Mouse (Mus musculus) retina, postnatal 1 day (tissue): Measurements from ENCODE around the gene Crybb3.
"Not testable (repeated sequence)": the region's sequence is repeated elsewhere in the genome, so short reads cannot be mapped to it uniquely, and the experiment has no call there.

ENCODE experiments used
- DNase-seq: peaks from one replicate; pipeline ENCODE4 v3.0.0-alpha.2; 2012

Gene Crybb3

DNA sequence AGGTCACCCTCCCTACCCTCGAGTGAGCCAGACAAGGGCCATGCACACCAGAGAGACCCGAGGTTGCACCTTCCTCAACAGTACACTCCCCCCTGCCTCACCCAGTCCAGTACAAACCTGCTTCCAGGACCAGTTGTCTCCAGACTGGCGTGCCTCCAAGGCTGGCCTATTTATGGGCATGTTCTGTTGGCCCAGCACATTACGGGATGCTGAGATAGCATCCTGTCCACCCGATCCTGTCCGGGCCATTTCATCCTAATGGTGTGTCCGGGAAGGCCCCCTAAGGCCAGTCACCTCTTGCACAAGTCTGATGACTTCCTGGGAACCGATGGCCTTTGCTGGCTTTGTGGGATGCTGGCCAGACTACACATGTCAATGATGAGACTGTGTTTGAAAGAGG lies at the start of gene Crybb3:
TSS of gene Crybb3 (minus strand) at position 146 of the 400 bp plus-strand sequence.
- DNase-seq, result no peak

DNA sequence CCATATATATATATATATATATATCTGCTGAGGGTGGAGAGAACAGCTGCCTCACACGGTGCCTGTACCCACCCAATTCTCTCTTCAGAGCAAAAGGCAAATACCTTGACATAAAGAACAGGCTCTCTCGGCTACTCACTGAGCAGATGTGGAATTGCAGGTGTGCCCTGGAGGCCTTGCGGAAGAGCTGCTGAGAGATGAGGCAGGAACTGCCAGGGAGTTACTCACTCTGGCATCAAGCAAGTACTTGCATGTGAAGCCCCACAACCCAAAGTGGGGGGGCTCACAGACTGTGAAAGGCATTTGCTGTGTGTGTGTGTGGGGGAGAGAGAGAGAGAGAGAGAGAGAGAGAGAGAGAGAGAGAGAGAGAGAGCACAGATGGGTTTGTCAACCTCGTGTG lies 47.0 kb upstream of the Crybb3 start:
- no peak for DNase-seq

DNA sequence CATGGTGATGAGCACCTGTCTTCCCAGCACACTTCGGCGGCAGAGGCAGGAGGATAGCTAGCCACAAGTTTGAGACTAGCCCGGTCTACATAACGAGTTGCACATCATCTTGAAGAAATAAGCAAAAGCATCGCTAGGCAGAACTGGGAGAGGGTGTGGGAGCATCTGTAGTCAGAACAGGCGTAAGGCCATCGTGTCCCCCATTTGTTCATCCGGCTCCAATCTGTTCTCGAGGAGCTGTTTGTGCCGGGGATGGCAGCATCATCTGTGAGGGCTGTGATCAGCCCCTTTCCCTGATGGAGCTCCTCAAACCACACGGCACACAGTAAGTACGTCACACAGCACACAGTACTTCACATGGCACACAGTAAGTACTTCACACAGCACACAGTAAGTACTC lies 45.1 kb upstream of the Crybb3 start:
- no peak for DNase-seq

DNA sequence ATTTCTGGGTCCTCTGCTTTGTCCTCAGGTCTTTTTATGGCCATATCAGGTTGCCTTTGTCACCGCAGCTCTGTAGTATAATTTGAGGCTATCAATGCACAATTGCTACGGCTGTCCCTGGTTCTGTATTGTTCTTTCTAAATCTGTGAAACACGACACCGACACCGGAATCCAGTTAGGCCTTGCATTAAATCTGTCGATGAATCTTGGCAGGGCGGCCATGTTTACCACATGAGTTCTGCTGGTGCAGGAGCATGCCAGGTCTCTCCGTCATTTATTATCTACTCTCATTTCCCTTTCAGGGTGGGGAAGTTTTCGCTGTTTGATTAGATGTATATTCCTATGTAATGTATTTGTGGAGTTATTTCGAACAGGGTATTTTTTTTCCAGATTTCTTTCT lies 42.3 kb upstream of the Crybb3 start:
- DNase-seq, result no peak

DNA sequence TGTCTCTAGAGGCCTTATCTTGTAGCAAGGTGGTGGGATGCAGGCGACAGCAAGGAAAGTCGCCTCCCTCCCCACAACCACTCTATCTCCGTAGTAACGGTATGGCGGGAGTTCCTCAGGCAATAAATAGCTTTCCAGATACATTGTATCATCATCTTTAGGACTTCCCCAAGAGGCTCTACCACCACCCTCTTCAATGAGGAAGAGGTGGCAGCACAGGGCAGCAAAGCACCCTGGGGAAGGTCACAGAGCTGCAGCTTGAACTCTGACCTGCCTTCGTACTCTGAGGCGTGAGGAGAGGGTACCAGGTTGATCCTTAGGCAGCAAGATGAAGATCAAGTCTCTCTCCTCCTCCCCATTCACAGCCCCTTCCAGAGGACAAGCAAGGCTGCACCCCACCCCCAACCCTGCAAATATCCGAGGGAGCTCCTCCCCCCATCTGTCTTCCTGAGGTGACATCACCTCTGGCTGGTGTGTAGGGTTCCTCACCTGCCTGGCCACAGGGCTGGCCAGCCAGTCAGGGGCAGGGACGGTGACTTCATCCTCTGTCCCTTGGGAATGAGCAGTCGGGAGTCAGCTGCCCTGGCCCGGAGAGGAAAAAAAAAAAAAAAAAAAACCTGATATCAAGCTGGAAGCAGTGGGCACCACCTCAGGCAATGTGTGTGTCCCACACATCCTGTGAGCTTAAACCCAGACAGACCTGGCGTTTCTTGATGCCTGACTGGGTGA lies 41.1 kb upstream of the Crybb3 start:
- DNase-seq, result peak; percentile 42

DNA sequence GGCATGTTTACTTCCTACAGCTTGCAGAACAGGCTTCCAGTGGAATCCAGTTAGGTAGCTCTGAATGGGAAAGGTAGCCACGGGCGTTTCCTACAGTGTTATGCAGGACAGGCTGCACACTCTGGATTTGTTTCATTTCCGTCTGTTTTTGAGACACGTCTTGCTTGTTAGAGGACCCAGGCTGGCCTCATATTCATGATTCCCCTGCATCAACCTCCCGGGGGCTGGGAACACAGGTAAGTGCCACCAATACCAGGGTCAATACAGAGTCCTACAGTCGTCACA lies 40.1 kb upstream of the Crybb3 start:
- no peak for DNase-seq

DNA sequence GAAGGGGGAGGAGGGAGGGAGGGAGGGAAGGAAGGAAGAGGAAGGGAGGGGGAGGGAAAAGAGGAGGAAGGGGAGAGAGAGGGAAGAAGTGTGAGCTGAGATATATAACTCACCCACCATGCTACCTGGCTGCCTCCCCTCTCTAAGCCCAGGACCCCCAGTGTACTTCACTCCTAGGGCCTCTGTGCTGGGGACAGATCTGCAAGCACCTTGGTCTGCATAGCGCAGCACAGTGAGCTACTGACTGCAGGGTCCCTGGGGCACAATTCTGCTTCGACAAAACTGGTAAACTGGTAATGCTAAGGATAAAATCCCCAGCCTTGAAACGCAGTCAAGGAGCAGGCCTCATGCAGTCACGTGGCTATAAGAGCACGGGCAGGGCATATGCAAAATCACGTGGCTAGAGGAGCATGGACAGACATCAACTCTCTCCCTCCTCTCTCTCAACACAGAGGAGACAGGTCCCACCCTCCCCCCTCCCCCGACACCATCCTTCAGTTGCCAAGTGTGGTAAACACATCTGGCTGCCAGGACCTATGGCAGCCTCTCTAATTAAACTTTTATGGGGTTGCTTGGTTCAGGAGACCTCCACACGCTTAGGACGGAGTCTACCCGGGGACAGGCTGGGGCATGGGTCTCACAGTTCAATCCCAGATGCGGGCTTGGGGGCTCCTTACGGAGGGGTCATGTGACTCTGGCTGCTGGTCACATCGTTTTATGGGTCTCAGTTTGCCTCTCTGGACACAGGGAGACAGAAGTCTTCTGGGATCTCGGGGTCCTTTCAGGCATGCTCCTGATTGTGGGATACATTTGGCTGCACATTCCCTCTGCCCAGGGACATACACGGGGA lies 39.6 kb upstream of the Crybb3 start:
- no peak for DNase-seq

DNA sequence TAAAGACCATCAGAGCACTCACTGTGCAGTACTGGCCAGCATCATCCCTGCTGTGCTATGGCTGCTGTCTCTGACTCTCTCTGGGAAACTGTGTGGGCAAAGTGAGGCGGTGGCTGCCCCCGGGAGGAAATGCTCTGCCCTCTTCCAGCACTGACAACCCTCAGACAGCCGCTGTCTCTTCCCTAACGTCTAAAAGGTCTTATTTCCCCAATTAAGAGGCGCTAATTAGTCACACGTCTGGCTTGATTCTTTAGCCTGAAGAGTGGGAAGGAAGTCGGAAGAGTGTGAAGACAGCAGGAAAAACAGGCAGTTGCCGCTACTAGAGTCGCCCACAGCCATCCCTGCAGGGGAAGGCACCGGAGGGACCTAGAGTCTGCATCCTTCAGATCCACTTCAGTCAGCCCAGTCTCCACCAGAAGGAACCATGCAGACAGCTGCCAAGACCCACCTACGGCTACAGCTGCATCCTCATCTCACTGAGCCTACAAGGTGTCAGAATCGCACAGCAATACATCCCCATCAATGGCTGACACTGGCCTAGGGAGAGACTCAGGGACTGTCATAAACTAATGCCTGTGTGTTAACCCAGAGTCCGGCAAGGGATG lies 38.6 kb upstream of the Crybb3 start:
- DNase-seq, result no peak

DNA sequence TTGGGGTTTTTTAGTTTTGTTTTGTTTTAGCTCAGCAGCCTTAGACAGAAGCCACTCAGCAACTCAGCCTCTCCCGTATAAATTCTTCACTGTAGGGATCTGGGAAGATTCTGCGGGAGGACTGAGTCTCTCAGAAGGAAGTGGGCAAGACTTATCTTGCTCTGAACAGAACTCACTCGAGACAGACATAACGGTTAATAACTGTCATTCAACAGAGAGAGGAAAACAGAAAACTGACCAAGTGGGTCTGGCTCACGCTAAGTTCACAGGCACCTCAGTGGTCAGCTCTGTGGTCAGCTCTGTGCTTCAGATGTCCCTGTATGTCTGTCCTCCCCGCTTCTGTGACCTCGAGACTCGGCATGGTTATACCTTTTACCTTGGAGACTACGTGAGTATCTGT lies 37.9 kb upstream of the Crybb3 start:
- no peak for DNase-seq

DNA sequence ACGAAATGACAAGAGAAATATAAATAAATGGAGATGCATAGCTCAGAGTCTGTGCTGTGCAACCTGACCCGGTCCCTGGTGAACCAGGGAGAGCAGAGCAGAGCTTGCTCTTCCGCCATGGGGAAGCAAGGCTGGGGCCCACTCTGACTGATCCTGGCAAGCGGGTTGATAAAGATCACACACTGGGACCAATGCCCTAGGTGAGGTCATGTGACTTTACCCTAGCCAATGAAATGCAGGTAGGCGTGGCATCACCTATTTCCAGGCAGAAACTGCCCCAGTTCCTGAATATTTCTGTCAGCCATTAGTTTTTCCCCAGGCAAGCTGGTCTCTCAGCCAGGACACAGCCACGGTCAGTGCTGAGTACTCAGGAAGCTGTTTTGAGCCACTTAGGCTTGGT lies 37.3 kb upstream of the Crybb3 start:
- no peak for DNase-seq

DNA sequence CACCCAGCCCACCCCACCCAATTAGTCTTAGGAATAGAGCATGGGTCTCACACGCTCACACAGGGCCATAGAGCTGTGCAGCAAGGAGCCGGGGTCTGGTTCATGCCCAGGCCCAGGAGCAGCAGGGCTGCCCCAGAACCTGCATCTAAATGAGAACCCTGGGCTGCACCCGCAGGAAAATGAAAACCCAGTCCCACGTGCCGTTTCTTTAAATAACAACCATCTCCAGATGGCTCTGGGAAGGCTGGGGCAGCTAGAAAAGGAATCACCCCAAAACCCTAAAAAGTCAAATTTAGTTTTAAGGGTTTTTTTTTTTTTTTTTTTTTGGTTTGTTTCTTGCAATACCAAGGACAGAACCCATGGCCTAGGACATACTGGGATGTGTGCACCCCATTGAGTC lies 36.0 kb upstream of the Crybb3 start:
- no peak for DNase-seq

DNA sequence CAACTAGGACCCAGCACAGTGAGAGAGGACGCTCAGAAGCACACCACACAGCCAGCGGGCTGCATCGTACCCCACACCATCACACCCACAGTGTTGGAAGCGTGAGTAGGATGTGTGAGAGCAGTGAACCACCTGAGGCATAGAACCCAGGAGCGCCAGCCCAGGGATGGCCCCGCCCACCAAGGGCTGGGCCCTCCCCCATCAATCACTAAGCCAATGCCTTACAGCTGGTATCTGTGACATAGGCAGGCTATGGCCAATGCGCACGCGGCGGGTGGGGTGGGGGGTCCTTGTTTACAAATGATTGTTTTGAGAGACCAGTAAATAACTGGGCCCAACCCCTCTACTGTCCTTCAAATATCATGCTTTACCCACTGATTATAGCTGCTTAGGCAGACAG lies 34.5 kb upstream of the Crybb3 start:
- no peak for DNase-seq

DNA sequence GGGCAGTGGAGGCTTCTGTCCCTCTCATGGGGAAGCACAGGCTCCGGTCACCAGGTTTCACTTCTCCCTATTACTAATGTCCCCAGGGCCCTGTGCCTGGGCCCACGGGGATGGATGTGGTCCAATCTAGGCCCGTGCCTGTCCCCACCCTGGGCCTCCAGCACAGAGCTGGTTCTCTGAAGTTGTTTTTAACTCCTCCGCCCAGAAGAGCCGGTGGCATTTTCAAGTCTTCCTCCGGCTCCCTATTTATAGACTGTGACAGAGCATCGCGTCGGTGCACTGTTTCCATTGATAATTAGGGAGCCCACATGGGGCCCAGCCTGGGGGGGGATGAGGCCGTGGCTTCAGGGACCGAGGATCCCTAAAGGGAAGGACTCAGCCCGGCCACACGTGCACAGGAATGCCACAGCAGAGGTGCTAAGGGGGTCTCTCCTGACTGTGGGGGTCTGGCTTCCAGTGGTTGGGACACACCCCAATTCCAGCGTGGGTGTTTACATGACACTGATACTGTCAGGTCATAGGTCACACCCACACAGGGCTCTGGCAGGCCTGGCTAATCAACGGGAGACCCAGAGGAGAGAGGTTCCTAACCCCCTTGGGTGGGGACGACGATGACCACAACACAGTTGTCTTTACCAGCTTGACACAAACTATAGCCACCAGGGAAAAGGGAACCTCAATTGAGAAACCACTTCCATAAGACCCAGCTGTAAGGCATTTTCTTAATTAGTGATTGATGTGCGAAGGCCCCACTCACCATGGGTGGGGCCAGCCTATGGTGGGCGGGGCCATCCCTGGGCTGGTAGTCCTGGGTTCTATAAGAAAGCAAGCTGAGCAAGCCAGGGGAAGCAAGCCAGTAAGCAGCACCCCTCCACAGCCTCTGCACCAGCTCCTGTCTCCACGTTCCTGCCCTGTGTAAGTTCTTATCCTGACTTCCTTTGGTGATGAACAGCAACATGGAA lies 33.2 kb upstream of the Crybb3 start:
- no peak for DNase-seq

DNA sequence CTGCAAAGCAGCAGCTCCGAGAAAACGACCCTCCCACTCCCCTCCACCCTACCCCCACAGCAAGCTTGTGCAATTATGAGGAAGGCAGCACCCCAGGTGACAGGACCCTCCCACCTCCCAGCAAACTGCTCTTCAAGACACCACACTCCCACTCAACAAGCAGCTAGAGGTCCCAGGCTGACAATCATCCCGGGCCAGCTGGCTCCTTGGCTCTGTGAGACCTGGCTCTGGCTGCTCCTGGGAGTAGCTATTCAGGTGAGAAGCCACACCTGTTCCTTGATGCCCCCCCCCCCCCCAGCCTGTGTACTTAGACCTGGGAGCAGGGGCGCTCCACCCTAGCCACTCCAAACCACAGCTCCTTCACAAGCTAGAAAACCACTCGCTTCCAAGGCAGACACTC lies 31.7 kb upstream of the Crybb3 start:
- DNase-seq, result no peak

DNA sequence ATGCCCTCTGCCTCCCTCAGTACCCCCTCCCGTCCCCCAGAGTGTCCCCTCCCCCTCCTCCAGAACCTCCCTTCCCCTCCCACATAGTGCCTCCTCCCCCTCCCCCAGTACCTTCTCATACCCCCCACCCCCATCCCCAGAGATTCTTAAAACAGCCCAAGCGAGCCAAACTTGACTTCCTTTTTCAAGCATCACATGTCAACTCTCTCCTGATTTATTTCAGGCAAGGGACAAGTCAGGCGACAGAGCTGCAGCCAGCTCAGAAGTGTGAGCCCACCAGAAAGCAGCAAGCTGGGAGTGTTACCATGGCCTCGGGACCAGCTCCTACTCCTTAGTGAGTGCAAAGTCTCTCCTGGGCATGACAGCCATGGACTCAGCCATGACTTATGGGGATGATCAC lies 30.0 kb upstream of the Crybb3 start:
- DNase-seq, result no peak

DNA sequence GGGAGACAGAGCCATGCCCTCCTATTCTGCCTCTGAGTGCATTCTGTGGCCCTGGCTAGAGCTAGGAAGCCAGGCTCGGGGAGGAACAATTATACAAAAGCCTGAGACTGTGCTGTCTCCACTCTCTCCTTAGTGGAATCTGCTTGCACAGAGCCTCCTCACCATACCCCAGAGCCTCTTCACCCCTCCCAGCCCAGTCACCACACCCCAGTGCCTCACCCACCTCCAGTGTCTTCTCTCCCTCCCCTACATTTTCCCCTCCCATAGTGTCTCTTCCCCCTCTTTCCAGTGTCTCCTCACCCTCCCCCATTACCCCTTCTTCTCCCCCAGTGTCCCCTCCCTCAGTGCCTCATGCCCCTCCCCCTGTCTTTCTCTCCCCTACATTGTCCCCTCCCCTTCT lies 29.5 kb upstream of the Crybb3 start:
- no peak for DNase-seq

DNA sequence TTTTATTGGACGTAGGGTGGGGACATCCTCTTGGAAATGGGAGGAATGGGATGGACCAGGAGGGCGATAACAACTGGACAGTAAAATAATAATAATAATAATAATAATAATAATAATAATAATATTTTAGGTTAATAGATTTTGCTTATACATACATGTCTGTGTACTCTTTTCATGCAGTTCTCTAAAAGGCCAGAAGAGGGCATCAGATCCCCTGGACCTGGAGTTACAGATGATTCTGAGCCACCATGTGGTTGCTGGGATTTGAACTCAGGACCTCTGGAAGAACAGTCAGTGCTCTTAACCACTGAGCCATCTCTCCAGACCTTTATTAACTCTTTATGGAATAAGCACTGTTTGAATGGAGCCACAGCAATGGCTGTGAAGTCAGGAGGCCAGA lies 28.3 kb upstream of the Crybb3 start:
- not testable (repeated sequence) for DNase-seq

DNA sequence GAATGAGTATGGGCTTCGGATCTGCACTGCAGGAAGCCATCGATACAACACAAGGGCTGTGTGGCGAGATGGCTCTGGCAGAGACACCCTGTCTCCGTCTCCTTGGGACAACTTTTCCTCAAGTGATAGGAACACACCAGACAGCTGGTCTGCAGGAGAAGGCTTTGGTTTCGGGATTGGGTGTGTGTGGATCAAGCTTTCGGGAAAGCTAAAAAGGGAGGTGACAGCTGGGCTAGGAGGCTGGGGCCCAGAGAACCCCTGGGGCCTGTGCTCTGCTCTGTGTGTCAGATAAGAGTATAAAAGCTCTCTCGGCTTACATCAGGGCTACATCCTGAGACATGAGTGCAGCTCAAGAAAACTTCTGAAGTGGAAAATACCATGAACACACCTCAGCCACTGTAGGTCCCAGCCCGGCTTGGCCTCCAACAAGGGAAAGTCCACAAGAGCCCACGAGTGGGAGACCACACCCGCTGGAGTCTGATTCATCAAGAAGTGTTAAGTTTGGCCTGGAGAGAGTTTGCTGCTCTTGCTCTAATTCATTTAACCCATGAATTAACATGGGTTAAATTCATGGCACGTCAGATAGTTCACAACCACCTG lies 26.9 kb upstream of the Crybb3 start:
- no peak for DNase-seq

DNA sequence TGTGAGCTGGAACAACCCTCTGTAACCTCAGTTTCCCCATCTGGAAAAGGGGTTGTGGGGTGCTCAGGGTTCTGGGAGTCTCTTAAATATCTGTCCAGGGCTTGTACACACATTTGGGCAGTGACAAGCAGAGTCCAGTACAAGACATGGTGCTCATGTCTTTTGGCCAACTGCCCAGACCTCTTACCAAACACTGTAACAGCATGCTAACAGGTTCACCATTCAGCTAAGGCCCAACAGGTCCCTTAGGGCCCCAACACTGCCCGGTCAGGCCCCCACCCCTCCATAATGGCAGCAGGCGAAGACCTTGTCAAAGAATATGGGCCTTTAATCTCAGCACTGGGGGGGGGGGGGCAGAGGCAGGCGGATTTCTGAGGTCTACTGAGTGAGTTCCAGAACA lies 26.3 kb upstream of the Crybb3 start:
- DNase-seq, result no peak

DNA sequence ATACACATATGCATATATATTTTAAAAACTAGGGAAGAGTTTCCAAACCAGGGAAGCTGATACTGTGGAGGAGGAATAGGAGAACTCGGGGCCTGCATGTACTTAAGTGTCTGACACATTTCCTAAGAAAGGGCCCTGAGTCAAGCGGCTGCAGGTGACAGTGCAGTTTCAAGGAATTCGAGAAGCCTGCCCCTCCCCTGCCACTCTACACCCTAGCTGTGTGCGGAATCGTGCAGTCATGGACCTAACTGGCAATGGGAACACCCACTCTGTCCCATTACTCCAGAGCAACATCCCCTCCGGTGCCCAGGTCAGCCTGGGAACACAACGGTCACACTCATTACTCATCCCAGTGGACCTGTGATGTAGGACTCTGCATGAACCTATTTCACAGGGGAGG lies 25.2 kb upstream of the Crybb3 start:
- DNase-seq, result no peak

DNA sequence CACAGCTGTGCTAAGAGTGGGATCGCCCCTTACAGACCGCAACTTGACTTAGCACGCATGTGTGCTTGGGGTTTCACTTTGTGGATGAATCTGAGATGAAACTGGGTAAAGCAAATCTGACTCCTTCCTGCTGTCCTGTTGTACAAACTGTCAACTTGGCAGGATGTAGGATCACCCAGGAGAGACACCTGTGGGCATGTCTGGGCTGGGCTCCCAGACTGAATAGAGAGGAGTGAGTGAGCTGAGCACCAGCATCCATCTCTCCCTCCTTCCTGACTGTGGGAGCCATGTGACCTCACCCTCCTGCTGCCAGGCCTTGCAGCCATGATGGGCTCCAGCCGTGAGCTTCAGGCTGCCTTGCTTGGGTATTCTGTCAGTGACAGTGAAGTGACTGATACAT lies 24.1 kb upstream of the Crybb3 start:
- no peak for DNase-seq

DNA sequence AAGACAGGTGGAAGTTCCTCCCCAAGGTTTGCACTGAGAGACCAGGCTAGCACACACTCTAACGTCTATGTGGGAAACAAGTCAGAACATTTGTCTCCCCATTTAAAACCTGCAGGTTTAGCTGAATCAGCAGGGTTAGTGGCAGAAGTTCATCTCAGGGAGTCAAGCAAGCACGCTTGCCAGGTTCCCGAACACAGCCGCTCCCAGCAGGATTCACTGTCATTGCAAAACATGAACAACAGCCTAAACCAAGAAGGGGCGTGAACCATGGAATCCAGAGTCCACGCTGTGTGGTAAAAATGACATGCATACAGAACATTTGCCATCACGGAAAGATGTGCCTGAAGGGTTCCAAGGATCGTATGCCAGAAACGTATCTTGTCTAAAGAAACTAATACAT lies 23.7 kb upstream of the Crybb3 start:
- no peak for DNase-seq

DNA sequence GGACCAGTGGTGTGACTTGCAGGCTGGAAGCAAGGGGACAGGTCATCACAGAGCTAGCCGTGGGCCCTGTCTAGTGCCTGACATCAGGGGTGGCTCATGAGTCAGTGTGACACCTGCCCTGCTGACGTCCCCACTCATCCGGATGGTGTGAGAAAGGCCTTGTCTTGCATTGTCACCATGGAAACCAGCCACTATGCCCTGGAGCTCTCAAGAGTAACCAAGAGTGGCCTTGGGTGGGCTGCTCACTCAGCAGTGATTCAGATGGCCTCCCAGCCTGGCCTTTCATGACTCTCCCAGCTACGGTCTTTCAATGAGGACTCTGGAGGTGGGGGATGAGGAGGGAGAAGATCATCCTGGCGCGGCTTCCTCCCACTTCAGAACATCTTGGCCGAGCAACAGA lies 21.1 kb upstream of the Crybb3 start:
- peak; percentile 65 for DNase-seq
